Mouse (Mus musculus): Measurements from ENCODE around the gene Grik3. TPM values are rescaled to one million over a fixed set of nuclear protein-coding genes. Genes with fewer than 3 reads are reported as not detected.

Gene Grik3
- total RNA-seq, 1 experiment from 2014 or later: 0.30 TPM

DNA sequence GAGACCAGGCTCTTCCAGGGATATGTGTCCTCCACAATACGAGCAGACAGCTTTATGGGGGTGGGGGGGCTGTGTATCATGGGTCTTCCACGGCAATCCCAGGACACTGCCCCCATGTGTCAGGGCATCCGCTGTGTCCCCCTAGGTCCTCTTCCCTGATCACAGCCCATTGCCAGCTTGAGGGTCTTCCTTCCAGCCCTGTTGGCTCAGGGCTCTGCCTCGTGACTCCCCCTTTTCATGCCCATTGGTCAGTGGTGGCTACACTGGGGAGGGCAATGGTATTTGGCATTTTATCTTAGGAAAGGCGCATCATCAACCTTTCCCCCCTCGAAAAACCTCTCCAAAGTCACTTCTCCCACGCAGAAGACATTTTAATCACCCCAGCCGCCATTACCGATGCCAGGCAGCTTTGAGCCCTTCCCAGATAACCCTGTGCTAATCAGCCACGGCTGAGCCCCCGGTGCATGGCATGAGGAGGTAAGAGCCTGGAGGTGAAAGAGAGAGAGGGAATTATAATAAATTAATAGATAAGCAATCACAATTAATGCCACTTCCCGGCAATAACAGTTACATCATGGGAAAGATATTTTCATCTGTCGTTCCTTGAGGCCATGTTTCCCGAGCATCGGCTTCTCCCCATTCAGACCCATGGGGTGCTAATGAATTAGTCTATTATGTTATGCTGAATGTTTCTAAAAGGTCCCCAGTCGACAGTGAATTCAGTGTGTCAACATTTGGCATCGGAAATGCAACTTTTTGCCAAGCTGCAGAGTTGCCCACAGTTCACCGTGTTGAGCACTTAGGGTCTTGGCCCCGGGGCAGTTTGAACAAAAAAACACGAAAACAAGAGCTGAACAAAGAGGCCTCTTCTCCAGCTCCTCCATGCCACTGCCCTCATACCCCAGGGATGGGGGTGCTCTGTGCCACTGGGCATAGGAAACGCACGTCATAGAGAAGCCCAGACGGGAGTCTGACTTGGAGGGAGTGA is 154.4 kb downstream of the Grik3 start:
- no peak for DNase-seq

DNA sequence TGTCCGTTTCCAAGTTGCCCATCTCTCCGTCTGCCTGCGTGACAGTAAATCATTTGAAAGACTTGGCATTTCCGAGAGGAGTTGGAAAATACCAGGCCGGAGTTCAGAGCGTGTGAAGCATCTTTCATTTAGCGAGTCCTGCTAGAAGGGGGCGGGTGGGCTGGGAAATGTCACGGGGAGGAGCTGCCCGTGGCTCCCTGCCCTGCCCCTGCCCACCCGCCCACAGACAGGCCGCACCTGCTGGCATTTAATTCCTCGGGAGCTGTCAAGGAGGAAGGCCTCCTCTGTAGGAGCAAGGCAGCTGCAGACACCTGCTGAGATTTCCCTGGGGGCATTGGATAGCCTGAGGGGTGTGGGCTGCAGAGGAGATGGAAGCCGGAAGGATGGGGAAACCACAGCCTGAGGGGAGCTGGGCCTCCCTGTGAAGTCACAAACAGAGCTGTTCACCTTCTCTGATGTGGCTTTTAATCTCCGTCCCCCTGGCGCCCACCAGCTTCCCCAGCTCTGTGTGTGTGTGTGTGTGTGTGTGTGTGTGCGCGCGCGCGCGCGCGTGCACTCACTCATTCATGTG is 161.3 kb downstream of the Grik3 start:
- no peak for DNase-seq

DNA sequence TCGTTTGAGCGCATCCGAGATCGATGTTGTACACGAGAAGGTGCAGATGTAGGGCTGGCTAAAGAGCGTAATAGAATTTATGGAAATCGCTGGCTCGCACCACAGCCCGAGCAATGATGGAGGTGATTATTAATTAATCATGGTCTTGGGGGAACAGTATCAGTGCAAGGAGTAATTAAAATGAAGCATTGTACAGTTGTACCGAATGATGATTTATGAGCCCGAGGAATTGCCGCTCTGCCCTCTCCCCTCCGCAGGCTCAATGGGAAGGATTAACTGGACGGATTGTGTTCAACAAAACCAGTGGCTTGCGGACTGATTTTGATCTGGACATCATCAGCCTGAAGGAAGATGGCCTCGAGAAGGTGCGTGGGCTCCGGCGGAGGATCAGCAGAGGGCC is 165.5 kb downstream of the Grik3 start:
- DNase-seq: no peak

DNA sequence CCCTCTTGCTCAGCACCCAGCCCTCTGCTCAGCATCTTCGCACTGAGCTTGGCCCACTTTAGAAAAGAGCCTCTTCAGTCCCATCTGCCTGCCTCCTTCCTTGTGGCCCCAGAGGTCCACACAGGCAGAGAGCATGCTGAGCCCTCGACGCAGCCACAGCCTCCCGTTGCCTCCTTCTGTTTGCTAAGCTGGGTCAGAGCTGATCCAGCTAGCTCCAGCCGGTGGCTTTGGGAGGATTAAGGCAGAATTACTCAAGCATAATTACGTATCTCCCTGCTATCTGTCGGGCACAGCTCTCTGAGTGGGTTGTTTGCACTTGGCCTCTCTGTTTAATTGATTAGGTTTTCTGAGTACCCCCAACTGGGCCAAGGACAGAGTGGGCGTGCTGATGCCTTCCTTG is 167.9 kb downstream of the Grik3 start:
- no peak for DNase-seq

GRCm38 (mm10) chr4:125661982-125662381 is 171.5 kb downstream of the Grik3 start:
- DNase-seq: no peak

DNA sequence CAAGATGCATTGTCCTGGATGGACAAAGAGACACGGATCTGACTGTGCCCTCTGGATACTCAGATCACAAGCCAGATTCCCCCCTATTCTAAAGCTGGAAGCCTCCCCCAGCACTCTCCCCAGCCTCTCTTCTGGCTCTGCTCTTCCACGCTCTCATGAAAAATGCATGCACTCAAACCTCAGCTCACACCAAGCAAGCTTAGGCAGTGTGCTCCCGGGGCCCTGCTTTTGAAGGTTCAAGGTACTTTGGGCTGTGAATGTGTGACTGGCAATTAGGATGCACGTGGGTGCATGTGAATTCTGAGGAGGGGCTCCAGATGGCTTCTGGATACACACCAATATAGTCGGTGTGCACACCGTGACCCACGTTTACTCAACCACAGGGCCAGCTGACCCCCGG is 172.8 kb downstream of the Grik3 start:
- no peak for DNase-seq

DNA sequence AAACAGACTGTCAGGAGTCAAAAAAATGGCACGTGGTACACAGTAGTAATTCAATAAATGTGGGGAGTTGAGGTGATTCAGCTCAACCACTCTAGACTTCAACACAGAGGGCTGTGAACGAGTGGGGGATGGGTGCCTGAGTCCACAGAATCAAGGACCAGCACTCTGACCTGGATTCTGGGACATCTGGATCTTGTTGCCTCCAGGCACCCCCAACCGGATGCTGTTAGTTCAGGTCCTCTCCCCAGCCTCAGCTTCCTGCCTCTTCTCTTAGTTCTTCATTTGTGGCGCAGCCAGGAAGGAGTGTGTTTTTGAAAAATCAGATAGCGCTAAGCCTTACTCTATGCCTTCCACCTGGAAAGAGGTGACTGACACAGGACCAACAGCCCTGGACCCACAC is 175.5 kb downstream of the Grik3 start:
- no peak for DNase-seq

- no peak for DNase-seq
Observed at GRCm38 (mm10) chr4:125682007-125682406, 191.5 kb downstream of the Grik3 start.

DNA sequence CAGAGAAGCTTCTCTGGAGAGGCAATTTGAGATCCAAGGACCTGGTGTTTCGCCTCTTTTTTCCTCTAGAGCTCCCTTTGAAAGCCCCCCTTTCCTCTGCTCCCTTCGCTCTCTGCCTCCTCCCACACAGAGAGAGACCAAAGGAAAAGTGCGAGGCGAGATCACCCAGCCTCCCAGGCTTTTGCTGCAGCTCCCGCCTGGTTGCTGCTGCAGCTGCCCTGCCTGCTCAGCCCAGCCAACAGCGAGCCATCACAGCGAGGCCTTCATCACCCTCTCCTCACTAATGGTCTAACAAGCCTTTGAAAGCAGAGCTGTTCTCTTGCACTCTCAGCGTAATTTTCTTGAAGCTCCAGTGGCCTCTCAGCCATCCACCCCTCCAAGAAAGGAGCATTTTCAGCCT is 196.6 kb downstream of the Grik3 start:
- DNase-seq: no peak

- no peak for DNase-seq
Observed at GRCm38 (mm10) chr4:125695431-125695830, 204.9 kb downstream of the Grik3 start.

DNA sequence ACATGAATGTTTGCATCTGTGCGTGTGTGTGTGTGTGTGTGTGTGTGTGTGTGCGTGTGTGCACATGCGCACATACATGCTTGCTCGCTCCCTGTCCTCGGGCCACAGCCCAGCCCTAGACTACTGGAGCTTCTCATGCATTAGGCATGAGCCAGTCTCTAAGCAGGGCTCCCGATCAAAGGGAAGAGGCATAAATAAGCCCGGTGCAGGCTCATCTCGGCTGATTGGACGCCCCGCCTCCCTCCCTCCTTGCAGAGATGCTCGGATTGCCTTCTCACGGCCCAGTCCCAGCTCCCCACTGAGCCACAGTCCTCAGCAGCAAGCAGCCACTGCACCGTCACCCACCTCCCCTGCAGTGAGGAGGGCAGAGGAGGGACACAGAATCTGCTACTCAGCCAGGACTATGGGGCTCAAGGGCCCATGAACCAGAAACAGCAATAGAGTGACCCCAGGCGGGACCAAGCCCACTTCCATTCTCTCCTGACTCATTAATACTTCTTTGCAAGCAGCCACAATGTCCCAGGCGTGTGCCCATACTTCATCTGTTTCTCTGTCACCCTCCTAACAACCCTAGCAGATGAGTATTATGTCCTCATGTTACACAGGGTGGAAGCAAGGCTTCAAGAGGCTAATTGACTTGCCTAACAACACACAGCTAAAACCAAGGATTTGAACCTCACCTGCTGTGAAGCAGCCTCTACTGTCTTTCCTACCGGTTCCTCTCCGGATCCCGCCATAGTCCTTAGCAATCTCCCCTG is 205.9 kb downstream of the Grik3 start:
- no peak for DNase-seq

DNA sequence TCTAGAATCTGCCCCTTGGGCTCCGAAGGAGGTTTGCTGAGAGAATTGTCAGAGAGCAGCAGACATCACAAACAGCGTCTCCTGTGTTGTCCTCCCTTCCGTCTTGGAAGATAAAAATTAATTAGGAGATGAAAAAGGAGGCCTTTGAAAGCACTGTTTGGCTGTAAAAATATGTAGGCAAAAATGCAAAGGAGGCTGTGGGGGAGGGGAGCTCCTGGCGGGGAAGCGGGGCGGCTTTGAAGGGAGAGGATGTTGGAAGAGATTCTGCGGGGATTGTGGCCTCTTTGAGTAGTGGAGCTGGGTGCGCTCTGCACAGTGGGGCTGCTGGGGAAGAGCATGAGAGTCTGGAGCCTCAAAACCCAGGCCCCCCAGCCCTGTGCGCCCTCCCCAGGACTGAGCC is 207.1 kb downstream of the Grik3 start:
- DNase-seq: no peak

DNA sequence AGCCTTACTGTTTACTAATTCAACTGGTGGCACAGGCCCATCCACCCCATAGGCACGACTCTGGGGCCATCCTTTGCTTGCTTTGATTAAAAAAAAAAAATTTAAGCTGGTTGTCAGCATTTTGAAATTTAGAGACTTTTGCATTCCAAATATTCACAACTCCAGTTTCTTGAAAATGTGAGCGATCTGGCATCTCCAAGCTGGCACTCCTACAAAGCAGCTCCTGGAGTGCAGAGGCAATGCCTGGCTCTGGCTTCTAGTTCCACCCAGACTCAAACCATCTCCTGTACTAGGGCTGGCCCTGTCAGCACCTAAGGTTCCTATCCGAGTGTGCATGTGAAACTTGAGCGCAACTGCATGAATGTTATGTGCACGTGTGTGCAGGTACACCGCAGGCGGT is 208.6 kb downstream of the Grik3 start:
- no peak for DNase-seq

- DNase-seq: peak; percentile 13
Observed at GRCm38 (mm10) chr4:125700331-125700730, 209.8 kb downstream of the Grik3 start.

GRCm38 (mm10) chr4:125702607-125703309 is 212.3 kb downstream of the Grik3 start:
- DNase-seq: peak; percentile 86

DNA sequence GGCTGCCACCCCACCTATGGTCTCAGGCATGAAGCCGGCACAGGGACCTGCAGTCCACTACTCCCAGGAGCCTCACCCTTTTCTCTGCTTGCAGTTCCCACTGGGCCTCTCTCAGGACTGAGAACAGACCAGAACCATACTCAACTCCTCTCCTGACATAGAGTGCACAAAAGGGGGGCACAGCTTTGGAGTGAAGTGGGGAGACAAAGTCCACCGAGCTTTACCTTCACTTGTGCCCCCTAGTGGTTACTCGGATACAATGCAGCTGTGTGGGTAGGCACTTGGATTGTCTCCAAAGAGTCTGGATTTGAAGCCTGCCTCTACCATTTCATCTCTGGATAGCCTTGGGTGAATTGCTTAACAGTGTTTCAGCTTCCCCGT is 212.8 kb downstream of the Grik3 start:
- DNase-seq: peak; percentile 41

DNA sequence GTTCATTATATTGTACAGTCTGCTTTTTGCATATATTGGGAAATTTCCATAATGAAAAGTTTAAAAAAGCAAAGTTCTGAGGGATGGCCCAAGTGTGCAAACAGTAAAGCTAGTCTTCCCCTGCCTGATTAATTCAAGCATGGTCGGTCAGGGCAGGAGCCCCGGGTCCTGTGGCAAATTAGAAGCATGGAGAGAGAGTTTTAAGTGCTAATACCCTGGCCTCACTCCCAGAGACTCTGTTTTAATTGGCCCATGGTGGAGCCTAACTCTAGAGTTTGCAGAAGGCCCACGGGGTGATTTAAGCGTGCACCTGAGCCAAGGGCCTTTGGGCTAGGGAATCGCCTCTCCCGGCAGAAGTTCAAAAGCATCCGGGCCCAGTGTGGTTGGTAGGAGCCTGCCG is 215.2 kb downstream of the Grik3 start:
- DNase-seq: no peak

GRCm38 (mm10) chr4:125709716-125710115 is 219.2 kb downstream of the Grik3 start:
- DNase-seq: no peak

DNA sequence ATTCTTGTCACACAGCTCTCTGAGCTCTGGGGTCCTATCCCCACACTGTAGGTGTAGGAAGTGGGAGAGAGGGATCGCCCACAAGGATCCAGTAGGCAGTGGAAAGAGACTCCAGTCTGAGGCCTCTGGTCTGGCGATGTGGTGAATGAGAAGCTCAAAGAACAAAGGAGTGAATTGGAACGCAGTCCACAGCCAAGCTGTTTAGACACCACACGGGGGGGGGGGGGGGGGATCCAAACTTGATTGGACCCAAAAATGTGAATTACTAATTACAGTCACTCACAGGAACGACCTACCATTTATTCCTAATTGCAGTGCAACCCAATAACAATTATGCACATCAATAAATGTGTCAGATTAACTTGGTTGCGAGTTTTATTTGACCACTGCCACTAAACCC is 227.4 kb downstream of the Grik3 start:
- DNase-seq: no peak

- no peak for DNase-seq
Observed at GRCm38 (mm10) chr4:125718429-125719140, 228.1 kb downstream of the Grik3 start.

DNA sequence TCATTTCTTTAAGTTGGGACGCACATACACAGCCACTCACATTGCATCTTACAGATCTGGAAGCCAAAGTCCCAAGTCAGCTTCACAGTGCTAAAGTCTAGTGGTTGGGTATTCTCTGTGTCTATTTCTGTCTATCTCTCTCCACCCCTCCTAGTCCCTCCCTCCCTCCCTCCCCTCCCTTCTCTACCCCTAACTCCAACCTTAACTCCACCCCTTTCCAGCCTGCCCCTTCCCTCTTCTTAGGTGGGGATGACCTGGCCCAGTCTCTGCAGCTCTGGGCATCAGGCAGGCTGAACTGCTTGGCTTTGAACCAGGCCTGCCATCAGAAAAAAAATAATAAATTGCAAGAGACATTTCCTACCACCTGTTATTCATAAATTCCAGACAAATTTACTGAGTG is 235.7 kb downstream of the Grik3 start:
- no peak for DNase-seq

- no peak for DNase-seq
Observed at GRCm38 (mm10) chr4:125727030-125727429, 236.5 kb downstream of the Grik3 start.

Data from adrenal gland, postnatal 14 days (tissue).